Mouse (Mus musculus) limb, embryonic 10.5 days (tissue): ENCODE measurements at regions not wholly inside any gene's neighbourhood (a gene's known extent, or its start where the extent isn't known, plus 50 kb on each side); places are given as distances from the start of the nearest gene placed in this dataset.

Experiments used
- DNase-seq: peaks from one replicate; pipeline ENCODE4 v3.0.0-alpha.2; 2017; ENCODE audit warnings: low spot score
- H3K27ac ChIP-seq: fragments of 300-500 bp; sonication (generic); 2 replicates; pipeline ENCODE4 v1.5.1; 2016; ENCODE audit warnings: mild to moderate bottlenecking
- H3K27me3 ChIP-seq: fragments of 300-500 bp; sonication (generic); 2 replicates; pipeline ENCODE4 v1.6.1; 2016; ENCODE audit warnings: low read depth, mild to moderate bottlenecking; ENCODE audit not compliant: poor library complexity, severe bottlenecking
- H3K36me3 ChIP-seq: fragments of 300-500 bp; sonication (generic); 2 replicates; pipeline ENCODE4 v1.6.1; 2016; ENCODE audit warnings: mild to moderate bottlenecking, moderate library complexity
- H3K4me1 ChIP-seq: fragments of 300-500 bp; sonication (generic); 2 replicates; pipeline ENCODE4 v1.6.1; 2016
- H3K4me3 ChIP-seq: fragments of 300-500 bp; sonication (generic); 2 replicates; pipeline ENCODE4 v1.5.1; 2016; ENCODE audit warnings: mild to moderate bottlenecking, moderate library complexity
- H3K9me3 ChIP-seq: fragments of 300-500 bp; sonication (generic); replicated peaks from 2 replicates; pipeline ENCODE4 v1.6.1; 2016; ENCODE audit warnings: mild to moderate bottlenecking
- WGBS: fragments of 180-500 bp; shearing (Covaris S2); methylation state at CpG from one replicate; pipeline ENCODE4 v1.1.7; 2016; 5-methylcytosine and 5-hydroxymethylcytosine counted together

DNA sequence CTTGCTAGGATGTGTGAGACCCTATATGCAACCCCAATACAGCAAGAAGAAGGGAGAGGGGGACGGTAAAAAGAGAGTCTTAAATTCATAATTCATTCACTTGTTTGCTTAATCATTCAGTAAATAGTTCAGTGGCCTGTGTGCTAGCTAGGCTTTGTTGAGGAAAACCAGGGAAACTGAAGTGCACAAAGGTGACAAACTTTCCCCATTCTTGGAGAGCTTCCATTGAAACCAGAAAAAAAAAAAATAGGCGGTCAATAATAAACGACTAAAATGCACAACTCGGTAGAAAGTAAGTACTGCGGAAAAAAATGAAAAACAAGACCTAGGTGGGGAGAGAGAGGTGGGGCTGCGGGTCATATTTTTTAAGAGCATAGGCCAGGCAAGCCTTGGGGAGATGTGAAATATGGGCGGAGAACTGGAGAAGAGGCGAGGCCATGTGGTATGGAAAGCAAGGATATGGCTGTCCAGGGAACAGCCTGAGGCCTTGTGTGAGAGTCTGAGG lies 72.3 kb upstream of the Hes1 start:
- Histone ChIP-seq H3K27me3 (0 out of 2 replicates have a peak, but pooled peaks cover 11% of the 10 kb centered on the region), H3K4me1 (peaks cover 66% of the 10 kb centered on the region), H3K9me3 (no peaks in the 10 kb centered on the region), H3K4me3 (no peak overlapping the region), H3K36me3 (no peaks in the 10 kb centered on the region), H3K27ac (peak overlapping the region; percentile 44; the same call in 1 of the 2 replicates)
- WGBS = 87% methylated on average over 8 of the region's 8 CpGs
- no peak for DNase-seq

DNA sequence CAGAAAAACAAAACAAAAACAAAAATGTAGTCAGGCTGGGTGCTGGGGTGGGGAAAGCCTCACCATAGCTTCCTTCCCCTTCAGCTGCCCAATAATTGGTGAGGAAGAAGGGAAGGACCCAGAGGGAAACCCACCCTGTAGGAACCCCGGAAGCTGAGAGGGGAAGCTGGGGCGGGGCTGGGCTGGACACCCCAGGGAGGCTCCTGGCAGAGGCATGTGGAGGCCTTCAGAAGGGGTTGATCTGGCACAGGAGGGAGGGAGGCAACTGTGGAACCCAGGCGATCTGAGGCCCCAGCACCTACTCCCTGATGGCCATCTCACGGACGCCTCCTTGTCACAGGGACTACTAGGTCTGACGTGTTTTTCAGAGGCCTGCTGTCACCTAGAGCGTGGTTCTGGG lies 71.1 kb upstream of the Hes1 start:
- Histone ChIP-seq H3K4me3 (no peak overlapping the region), H3K4me1 (peaks cover 75% of the 10 kb centered on the region), H3K36me3 (no peaks in the 10 kb centered on the region), H3K27ac (peak overlapping the region; percentile 53), H3K27me3 (0 out of 2 replicates have a peak, but pooled peaks cover 11% of the 10 kb centered on the region), H3K9me3 (no peaks in the 10 kb centered on the region)
- WGBS = 72% methylated on average over 7 of the region's 7 CpGs
- no peak for DNase-seq

DNA sequence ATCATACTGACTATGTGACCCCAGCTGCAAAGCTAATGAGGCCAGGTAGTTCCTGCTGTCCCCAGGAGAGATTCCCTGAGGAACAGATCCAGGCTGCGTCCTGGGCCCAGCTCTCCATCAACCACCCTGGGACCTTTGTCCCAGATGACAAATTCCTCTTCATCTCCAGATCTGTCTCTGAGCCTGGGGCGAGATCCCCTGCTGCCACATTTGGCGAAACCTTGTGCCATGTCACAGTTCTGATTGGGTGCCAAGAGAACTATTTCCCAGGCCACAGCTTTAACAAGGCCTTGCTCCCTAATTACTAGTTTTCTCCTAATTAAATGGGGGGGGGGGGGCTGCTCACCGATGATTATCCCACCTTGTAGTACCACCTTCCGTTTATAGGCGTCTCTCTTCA lies 70.6 kb upstream of the Hes1 start:
- Histone ChIP-seq H3K4me1 (peaks cover 77% of the 10 kb centered on the region), H3K27ac (peak overlapping the region; percentile 53), H3K27me3 (0 out of 2 replicates have a peak, but pooled peaks cover 11% of the 10 kb centered on the region), H3K36me3 (no peaks in the 10 kb centered on the region), H3K9me3 (no peaks in the 10 kb centered on the region), H3K4me3 (no peak overlapping the region)
- DNase-seq = no peak
- WGBS = 49% methylated on average over 6 of the region's 6 CpGs

DNA sequence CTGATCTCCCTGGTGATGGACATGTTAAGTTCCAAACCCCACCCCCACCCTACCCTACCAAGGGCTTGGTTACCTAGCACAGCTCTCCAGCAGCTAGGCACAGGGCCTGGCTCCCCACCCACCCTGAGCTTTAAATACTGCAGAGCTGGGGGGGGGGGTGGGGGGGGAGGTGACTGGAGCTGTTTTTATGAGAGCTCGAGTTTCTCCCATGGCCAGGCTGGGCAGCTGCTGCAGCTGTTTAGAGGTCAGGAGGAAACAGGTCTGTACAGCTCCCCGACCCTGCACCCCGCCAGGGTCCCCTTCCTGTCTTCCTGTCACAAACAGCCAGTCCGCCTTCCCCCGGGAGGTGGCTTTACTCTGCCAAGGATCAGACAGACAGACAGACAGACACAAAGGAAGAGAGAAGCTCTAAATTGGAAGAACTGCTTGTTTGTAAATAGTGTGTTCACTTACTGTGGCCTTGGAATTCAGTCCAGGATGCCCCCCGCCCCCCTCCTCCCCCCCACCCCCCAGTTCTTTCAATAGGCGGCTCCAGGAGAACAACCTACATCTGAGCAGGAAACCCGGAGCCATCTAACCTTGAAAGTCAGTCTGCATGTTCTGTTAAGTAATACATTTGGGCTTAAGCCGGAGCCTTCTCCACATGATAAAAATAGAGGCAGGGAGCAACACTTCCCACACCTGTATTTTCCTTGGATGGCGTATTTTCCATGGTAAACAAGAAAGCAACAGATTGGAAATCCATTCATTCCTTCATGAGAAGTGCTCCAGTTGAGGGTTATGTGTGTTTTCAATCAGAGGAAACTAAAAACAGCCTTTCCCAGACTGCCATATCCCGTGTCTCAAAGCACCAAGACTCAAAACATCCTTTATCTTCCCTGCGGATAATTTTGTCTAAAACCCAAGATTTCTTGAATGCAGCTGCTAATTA lies 67.8 kb upstream of the Hes1 start:
- Histone ChIP-seq H3K36me3 (no peaks in the 10 kb centered on the region), H3K9me3 (no peaks in the 10 kb centered on the region), H3K27me3 (0 out of 2 replicates have a peak, but pooled peaks cover 2% of the 10 kb centered on the region), H3K4me3 (peak overlapping the region; percentile 30), H3K4me1 (peaks cover 59% of the 10 kb centered on the region), H3K27ac (peak overlapping the region; percentile 84)
- 18% methylated on average over 12 of the region's 12 CpGs for WGBS
- DNase-seq = peak; percentile 86

DNA sequence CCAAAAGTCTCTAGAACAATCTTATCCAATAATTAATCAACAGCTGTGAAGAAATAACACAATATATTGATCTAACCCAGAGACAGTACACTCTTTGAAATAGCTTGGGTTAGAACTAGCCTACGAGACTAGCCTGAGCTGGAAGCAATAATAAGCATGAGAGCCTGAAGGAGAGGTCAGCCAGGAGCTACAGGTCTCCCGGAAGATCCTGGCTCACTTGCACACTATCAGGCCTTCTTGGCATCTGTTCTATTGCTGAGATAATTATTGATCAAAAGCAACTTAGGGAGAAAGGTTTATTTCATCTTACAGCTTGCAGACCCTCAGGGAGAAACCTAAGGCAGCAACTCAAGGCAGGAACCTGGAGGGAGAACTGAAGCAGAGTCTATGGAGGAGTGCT lies 64.0 kb upstream of the Hes1 start:
- WGBS = 87% methylated on average over 2 of the region's 2 CpGs
- Histone ChIP-seq H3K9me3 (no peaks in the 10 kb centered on the region), H3K4me1 (peaks cover 45% of the 10 kb centered on the region), H3K27me3 (peaks cover 5% of the 10 kb centered on the region), H3K27ac (no peak overlapping the region), H3K36me3 (no peaks in the 10 kb centered on the region), H3K4me3 (no peak overlapping the region)
- DNase-seq = no peak

DNA sequence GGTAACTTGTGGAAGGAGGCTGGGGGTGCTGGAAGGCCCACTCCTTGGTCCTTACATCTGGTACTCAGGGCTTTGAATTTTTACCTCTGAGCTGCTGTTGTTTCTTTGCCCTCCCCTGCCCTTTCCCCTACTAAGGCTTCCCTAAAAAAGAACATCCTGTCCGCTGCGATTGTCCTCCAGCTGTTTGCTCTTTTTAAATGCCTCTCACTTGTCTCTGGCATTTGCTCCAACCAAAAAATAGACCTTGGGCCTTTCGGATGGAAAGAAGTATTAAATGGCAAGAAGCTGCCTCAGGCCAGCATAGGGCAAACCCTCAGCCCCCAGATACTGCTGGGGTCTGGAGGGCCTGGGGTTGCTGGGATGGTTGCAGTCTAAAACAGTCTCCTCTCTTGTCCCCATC lies 59.1 kb upstream of the Hes1 start:
- no peak for DNase-seq
- H3K9me3 ChIP-seq = no peaks in the 10 kb centered on the region
- peaks cover 19% of the 10 kb centered on the region for H3K27me3 ChIP-seq
- 67% methylated on average over 3 of the region's 3 CpGs for WGBS
- no peaks in the 10 kb centered on the region for H3K36me3 ChIP-seq
- H3K4me3 ChIP-seq = no peak overlapping the region
- H3K27ac ChIP-seq = 0 out of 2 replicates have a peak overlapping the region, but pooled peaks have one; percentile 28
- H3K4me1 ChIP-seq = peaks cover 62% of the 10 kb centered on the region

DNA sequence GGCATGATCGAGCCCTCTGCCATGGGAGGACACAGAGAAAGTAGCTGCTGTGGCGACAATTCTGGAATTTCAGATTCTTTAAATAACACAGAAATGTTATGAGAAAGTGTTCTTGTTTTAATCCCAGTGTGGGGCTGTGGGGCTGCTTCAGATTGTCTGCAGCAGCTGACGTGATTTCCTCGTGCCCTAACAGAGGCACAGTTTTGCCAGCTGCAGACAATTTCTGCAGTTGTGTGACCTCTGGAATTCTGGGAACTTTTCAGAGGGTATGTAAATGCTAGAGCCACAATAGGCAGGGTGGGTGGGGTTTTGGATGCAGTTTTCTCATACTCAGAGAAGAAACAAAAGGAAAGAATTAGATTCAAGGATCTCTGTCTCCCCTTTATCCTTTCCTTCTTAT lies 57.4 kb upstream of the Hes1 start:
- 62% methylated on average over 4 of the region's 4 CpGs for WGBS
- H3K27me3 ChIP-seq = peaks cover 19% of the 10 kb centered on the region
- H3K4me1 ChIP-seq = peaks cover 66% of the 10 kb centered on the region

DNA sequence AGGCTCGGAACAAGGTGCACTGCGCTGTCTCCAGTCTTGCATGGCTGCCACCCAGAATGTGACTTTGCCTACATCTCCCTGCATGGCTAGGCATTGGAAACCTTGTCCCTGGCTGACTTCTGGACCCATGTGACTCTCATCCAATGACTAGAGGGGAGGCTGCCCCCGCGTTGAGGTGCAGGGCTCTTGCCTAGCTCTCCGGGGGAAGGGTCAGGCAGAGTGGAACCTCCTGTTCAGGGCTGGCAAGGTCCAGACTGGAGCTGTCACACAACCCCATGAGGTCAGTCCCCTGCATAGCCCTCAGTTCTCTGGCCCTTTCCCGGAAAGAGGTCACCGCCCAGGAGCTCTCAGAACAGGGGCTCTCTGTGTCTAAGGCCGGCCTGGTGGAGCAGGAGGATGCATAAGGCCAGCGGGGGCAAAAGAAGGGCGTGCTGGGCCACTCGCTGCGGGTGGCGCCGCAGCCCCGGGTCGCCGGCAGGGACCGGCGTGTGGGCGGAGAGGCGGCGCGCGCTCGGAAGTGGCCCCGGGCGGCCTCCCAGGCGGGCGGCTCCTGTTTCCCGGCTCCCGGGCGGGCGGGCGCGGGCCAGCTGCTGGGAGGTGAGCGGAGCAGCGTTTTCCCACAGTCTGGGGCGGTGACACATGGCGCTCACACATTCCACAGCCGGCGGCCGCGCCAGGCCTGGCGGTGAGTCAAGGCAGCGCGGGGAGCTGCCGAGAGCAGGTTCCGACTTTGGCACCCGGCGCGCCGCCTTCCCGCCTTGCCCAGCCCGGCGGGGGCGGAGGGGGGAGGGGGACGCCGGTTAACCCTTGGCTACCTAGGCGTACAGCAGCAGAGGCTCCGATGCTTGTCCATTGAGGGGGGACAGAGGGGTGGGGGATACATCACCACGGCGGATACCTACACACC lies 55.5 kb upstream of the Hes1 start:
- peak overlapping the region; percentile 57 for H3K4me3 ChIP-seq
- H3K4me1 ChIP-seq = peaks cover 68% of the 10 kb centered on the region
- H3K27ac ChIP-seq = peak overlapping the region; percentile 93
- peaks cover 19% of the 10 kb centered on the region for H3K27me3 ChIP-seq
- H3K36me3 ChIP-seq = no peaks in the 10 kb centered on the region; the same call in 1 of the 2 replicates
- 1% methylated on average over 53 of the region's 62 CpGs for WGBS
- peak; percentile 94 for DNase-seq
- no peaks in the 10 kb centered on the region for H3K9me3 ChIP-seq

More for the DNA sequence above, 57.4 kb upstream of the Hes1 start:
- Histone ChIP-seq H3K27ac (peak overlapping the region; percentile 34; the same call in 1 of the 2 replicates), H3K9me3 (no peaks in the 10 kb centered on the region), H3K36me3 (no peaks in the 10 kb centered on the region; the same call in 1 of the 2 replicates), H3K4me3 (no peak overlapping the region)
- DNase-seq = no peak

DNA sequence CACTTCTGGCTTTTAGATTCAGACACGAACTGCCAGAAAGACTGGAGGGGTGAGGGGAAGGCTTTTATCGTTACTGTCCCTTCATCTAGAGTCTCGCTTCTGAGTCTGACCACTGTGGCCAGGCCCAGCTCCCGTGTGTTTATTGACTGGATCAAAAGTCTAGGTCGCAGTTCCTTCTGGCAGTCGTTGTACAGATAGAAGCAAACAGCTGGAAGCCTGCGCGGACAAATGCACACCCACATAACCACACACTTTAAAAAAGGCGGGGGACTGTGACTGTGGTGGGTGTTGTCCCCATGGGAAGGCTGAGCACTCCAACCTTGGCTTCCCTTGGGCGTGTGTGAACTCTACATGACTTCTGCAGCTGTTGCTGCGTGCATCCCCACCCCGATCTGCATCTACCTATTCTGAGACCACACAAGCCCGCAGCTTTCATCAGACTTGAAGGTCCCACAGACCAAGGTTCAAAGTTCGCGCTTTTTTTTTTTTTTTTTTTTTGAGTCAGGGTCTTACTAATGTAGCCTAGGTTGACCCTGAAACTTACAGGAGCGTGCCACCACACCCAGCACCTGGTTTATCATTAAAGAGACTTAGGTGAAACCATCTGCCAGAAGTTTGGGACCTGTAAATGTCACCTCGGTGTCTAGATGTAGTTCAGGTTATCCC lies 54.5 kb upstream of the Hes1 start:
- Histone ChIP-seq H3K4me1 (peaks cover 67% of the 10 kb centered on the region), H3K27ac (peak overlapping the region; percentile 93), H3K9me3 (no peaks in the 10 kb centered on the region), H3K36me3 (no peaks in the 10 kb centered on the region; the same call in 1 of the 2 replicates), H3K27me3 (peaks cover 23% of the 10 kb centered on the region), H3K4me3 (peak overlapping the region; percentile 57)
- 13% methylated on average over 17 of the region's 17 CpGs for WGBS
- DNase-seq = peak; percentile 59

DNA sequence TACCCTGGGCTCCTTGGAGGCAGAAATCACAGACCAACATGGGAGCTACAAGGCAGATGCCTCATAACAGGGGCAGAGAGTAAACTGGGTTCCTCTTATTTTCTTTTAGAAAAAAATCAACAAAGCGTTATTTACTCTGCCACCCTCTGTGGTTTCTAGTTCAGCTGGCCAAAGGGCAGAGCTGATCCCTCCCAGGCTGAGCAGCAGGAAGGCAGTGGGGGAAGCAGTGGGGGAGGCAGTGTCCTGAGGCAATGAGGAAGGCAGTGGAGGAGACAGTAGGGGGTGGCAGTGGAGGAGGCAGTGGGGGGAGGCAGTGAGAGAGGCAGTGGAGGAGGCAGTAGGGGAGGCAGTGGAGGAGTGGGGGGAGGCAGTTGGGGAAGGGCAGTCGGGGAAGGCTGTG lies 51.1 kb upstream of the Hes1 start:
- Histone ChIP-seq H3K27me3 (0 out of 2 replicates have a peak, but pooled peaks cover 4% of the 10 kb centered on the region), H3K9me3 (no peaks in the 10 kb centered on the region), H3K4me3 (no peak overlapping the region), H3K4me1 (peaks cover 62% of the 10 kb centered on the region), H3K27ac (no peak overlapping the region), H3K36me3 (no peaks in the 10 kb centered on the region; the same call in 1 of the 2 replicates)
- DNase-seq = no peak
- WGBS = 72% methylated on average over 2 of the region's 2 CpGs

DNA sequence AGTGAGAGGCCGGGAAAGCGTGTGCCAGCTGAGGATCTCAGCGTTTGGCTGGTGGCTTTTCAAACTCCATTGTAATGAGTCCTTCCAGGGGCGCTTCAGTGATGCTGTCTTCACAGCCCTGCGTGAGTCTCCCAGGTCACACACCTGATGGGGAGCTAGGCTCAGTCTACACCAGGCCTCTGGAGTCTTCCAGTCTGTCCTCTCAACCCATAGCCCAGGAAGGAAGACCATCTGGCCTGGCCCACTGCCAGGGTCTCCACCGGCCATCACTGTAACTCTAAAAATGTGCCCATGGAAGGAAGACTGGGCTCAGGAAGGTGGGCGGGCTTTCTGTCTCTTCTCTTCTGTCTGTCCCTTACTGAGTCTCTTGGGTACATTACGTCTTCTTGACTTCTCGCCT lies 50.2 kb upstream of the Hes1 start:
- H3K4me3 ChIP-seq = no peak overlapping the region
- H3K27me3 ChIP-seq = 0 out of 2 replicates have a peak, but pooled peaks cover 4% of the 10 kb centered on the region
- 92% methylated on average over 9 of the region's 9 CpGs for whole genome bisulfite sequencing
- DNase-seq = no peak
- no peaks in the 10 kb centered on the region; the same call in 1 of the 2 replicates for H3K36me3 ChIP-seq
- H3K27ac ChIP-seq = peak overlapping the region; percentile 22; the same call in 1 of the 2 replicates
- H3K9me3 ChIP-seq = no peaks in the 10 kb centered on the region
- H3K4me1 ChIP-seq = peaks cover 62% of the 10 kb centered on the region
